Mouse (Mus musculus) lung, embryonic 16.5 days (tissue): Measurements from ENCODE around the gene Gm10057. TPM values are rescaled to one million over a fixed set of nuclear protein-coding genes. Genes with fewer than 3 reads are reported as not detected.
"Not testable (repeated sequence)": the region's sequence is repeated elsewhere in the genome, so short reads cannot be mapped to it uniquely, and the experiment has no call there.

ENCODE experiments used
- ATAC-seq: fragments of 200-750 bp; cut with Nextera tagmentation; 2 replicates; pipeline ENCODE4 v1.8.0; 2017; ENCODE audit warnings: low read depth, mild to moderate bottlenecking, moderate library complexity
- H3K27ac ChIP-seq: fragments of 300-500 bp; sonication (generic); 2 replicates; pipeline ENCODE4 v1.5.1; 2014; ENCODE audit warnings: mild to moderate bottlenecking, control low read depth, low read length
- H3K27me3 ChIP-seq: fragments of 300-500 bp; sonication (generic); 2 replicates; pipeline ENCODE4 v1.6.1; 2014; ENCODE audit warnings: low read depth, low read length, mixed read lengths; ENCODE audit not compliant: control insufficient read depth, insufficient read depth
- H3K36me3 ChIP-seq: fragments of 300-500 bp; sonication (generic); 2 replicates; pipeline ENCODE4 v1.6.1; 2014; ENCODE audit warnings: low read length; ENCODE audit not compliant: control insufficient read depth, insufficient read depth
- H3K4me1 ChIP-seq: fragments of 300-500 bp; sonication (generic); replicated peaks from 2 replicates; pipeline ENCODE4 v1.6.1; 2014; ENCODE audit warnings: low read length, mixed read lengths; ENCODE audit not compliant: control insufficient read depth, insufficient read depth
- H3K4me2 ChIP-seq: fragments of 300-500 bp; sonication (generic); 2 replicates; pipeline ENCODE4 v1.6.1; 2014; ENCODE audit warnings: low read depth, low read length, control low read depth
- H3K4me3 ChIP-seq: fragments of 300-500 bp; sonication (generic); 2 replicates; pipeline ENCODE4 v1.5.1; 2014; ENCODE audit warnings: mild to moderate bottlenecking, low read length, control low read depth
- H3K9ac ChIP-seq: fragments of 300-500 bp; sonication (generic); 2 replicates; pipeline ENCODE4 v1.6.1; 2014; ENCODE audit warnings: low read length, control low read depth
- H3K9me3 ChIP-seq: fragments of 300-500 bp; sonication (generic); 2 replicates; pipeline ENCODE4 v1.6.1; 2016; ENCODE audit warnings: low read length; ENCODE audit not compliant: control insufficient read depth
- polyA plus RNA-seq: library from polyadenylated mRNA; unstranded; fragments of >200 nt; fragmentation: Nextera tagmentation; extraction: Ambion mirVana; gene quantifications from 2 replicates; pipeline ENCODE4 v1.2.1, GENCODE M21; 2015

Gene Gm10057
- not detected in 2 replicates for polyA plus RNA-seq

DNA sequence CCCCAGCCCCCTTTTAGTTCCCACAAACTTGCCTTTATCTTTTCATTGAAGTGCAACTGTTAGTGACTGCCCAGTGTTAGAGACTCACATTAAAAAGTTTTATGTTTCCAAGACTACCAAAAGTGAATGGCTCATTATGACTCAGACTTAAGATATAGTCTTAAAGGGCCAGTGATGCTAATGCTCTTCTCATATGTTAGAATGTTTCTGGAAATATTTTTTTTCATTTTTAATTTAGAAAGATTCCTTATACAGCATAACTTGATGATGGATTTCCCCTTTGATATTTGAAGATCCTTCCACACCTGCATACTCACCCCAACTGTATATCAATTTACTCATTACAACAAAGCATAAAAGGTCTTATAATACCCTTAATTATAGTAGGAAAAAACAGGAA lies at the start of gene Gm10057:
Gene Gm10057 (minus strand): TSS at position 101 of the 400 bp plus-strand sequence.
- not testable (repeated sequence) for H3K4me3 ChIP-seq, H3K9ac ChIP-seq, H3K4me1 ChIP-seq, ATAC-seq, H3K9me3 ChIP-seq, H3K4me2 ChIP-seq, H3K27me3 ChIP-seq, H3K27ac ChIP-seq, H3K36me3 ChIP-seq

DNA sequence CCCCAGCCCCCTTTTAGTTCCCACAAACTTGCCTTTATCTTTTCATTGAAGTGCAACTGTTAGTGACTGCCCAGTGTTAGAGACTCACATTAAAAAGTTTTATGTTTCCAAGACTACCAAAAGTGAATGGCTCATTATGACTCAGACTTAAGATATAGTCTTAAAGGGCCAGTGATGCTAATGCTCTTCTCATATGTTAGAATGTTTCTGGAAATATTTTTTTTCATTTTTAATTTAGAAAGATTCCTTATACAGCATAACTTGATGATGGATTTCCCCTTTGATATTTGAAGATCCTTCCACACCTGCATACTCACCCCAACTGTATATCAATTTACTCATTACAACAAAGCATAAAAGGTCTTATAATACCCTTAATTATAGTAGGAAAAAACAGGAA lies 21.1 kb downstream of the Gm10057 start, which contains the start of gene 4921511M17Rik:
Gene 4921511M17Rik (minus strand): TSS at position 101 of the 400 bp plus-strand sequence.
- H3K9me3 ChIP-seq, H3K9ac ChIP-seq, H3K27me3 ChIP-seq, ATAC-seq, H3K36me3 ChIP-seq, H3K4me3 ChIP-seq, H3K27ac ChIP-seq, H3K4me2 ChIP-seq, H3K4me1 ChIP-seq: not testable (repeated sequence)

DNA sequence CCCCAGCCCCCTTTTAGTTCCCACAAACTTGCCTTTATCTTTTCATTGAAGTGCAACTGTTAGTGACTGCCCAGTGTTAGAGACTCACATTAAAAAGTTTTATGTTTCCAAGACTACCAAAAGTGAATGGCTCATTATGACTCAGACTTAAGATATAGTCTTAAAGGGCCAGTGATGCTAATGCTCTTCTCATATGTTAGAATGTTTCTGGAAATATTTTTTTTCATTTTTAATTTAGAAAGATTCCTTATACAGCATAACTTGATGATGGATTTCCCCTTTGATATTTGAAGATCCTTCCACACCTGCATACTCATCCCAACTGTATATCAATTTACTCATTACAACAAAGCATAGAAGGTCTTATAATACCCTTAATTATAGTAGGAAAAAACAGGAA lies 42.3 kb downstream of the Gm10057 start, which contains the start of gene Samt1:
Gene Samt1 (minus strand): TSS at position 101 of the 400 bp plus-strand sequence.
- not testable (repeated sequence) for H3K9me3 ChIP-seq, H3K27ac ChIP-seq, H3K9ac ChIP-seq, ATAC-seq, H3K4me2 ChIP-seq, H3K4me3 ChIP-seq, H3K36me3 ChIP-seq, H3K27me3 ChIP-seq, H3K4me1 ChIP-seq

Other genes starting within 250 kb of the Gm10057 start
- 13.5 and 15.2 TPM in 2 replicates for gene Spin2c, start 222.8 kb downstream of the Gm10057 start, polyA plus RNA-seq
- not detected in 2 replicates for gene Samt1, start 42.4 kb downstream of the Gm10057 start, polyA plus RNA-seq
- gene 4921511M17Rik, start 21.2 kb downstream of the Gm10057 start, polyA plus RNA-seq = not detected in 2 replicates
- not detected in 2 replicates for gene Gm15140, start 65.6 kb upstream of the Gm10057 start, polyA plus RNA-seq